Mouse (Mus musculus): ENCODE data around the gene Bpifa1.
"Not testable (repeated sequence)": the region's sequence is repeated elsewhere in the genome, so short reads cannot be mapped to it uniquely, and the experiment has no call there.

Gene Bpifa1

GRCm38 (mm10) chr2:154142580-154142979, at the start of gene Bpifa1:
Gene Bpifa1, plus strand, starts transcription at chr2:154142880.
- no peak for DNase-seq (ENCODE audit: low spot score)

DNA sequence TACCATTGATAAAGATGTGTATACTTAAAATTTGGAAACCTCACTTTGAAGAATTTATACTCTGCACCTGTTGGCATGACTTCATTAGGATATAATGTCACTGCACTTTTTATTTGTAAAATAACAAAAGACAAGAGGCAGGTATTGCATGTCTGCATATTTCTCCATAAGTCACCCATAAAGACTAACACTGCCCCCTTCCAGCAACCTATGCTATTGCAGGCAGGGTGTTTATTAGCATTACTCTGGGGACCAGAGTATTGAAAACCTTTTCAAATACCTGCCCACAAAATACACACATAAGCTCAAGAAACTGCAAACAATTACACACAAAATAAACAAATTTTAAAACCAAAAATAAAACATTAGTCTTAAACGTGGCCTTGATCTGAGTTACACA, 44.9 kb upstream of the Bpifa1 start:
- no peak for DNase-seq (ENCODE audit: low spot score)

GRCm38 (mm10) chr2:154117381-154117780, 25.3 kb upstream of the Bpifa1 start:
- DNase-seq (ENCODE audit: low spot score), result no peak

DNA sequence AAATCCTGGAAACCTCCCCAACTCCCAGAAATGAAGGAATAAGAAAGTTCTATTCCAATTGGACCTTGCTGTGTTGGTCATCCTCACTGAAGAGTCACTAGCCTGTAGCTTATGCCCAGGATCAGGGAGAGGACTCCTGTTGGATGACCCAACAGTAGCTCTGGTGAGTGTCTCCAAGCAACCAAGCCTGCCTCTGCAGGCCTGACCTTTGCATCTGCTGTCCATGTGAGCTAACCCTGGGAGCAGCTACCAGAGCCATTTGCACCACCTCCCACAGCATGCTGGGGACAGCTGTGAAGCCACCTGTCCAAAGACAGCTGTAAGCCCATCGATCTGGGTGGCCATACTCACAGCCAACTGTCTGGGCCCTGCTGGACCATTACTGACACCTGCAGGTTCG, 12.6 kb upstream of the Bpifa1 start, which contains the start of gene Bpifa3:
Bpifa3 (plus strand) TSS at position 217 of the 400 bp plus-strand sequence.
- DNase-seq (ENCODE audit: low spot score), result no peak

- DNase-seq (ENCODE audit: low spot score), result no peak
Observed at GRCm38 (mm10) chr2:154143735-154144134, 1.1 kb downstream of the Bpifa1 start.

DNA sequence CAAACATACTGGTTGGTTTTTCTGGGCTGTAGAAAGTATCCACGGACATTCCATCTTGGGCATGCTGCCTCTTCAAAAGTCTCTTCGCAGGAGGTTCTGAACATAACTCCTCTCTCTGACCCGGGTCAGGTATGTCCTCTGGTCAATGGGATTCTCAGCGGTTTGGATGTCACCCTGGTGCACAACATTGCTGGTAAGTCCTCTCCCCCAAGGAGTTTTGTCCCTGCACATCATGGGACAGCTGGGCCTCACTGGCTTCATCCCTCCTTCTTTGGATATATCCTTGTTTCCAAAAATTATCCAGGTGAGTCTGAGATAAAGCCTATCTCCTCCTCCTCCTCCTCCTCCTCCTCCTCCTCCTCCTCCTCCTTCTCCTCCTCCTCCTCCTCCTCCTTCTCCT, 4.8 kb downstream of the Bpifa1 start:
- DNase-seq (ENCODE audit: low spot score), result no peak

DNA sequence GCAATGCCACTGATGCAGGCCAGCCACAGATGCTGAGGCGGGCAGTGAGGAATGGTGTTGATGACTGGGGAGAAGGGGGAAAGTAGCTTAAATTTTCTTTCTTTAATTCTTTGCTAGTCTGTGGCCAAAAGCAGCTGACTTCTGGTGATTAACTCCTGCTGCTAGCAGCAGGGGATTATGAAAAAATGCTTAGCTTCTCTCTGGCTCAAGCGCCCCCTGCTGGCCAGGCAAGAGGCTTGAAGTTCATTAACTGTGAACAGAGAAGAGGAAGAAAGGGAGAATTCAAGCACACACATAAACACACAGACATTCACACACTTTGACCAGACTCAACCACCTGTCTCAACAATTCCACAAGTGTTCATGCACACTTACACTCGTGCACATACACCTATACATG, 15.8 kb downstream of the Bpifa1 start:
- DNase-seq (ENCODE audit: low spot score), result no peak

DNA sequence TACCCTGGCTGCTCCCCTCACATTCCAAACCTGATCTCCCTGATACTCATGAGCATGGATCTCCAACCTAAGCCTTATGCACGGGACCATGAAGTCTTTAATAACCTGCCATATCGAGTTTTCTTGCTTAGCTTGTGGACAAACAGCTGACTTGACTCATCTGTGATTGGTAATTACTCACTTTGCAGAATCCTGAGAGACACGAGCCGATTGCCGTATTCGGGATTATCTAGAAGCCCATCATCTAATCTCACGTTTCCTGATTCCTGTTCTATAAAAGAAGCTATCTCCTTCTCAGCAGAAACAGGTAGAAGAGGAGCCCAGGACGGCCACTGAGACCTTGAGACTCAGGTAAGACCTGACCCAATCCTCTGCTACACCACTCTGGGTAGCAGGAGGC, 19.6 kb downstream of the Bpifa1 start, which contains the start of gene Bpifa5:
Bpifa5 (plus strand) TSS at position 301 of the 400 bp plus-strand sequence.
- no peak for DNase-seq (ENCODE audit: low spot score)

GRCm38 (mm10) chr2:154163306-154163705, 20.6 kb downstream of the Bpifa1 start:
- DNase-seq (ENCODE audit: low spot score), result no peak

DNA sequence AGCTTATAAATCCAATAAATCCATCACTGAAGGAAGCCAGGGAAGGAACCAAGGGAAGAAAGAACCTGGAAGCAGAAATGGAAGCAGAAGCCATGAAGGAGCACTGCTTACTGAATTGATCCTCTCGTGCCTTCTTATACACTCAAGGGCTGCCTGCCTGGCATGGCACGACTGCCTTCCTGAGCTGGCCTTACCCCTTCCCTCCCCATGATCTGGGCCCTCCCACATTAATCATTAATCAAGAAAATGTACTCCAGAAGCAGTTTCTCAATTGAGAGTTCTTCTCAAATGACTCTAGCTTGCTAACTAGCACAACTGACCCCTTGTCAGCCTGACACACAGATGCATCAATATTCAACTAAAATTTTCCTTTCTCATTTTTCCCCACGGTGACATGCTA, 26.5 kb downstream of the Bpifa1 start:
- no peak for DNase-seq (ENCODE audit: low spot score)

- DNase-seq (ENCODE audit: low spot score), result no peak
Observed at GRCm38 (mm10) chr2:154171621-154172020, 28.9 kb downstream of the Bpifa1 start.

DNA sequence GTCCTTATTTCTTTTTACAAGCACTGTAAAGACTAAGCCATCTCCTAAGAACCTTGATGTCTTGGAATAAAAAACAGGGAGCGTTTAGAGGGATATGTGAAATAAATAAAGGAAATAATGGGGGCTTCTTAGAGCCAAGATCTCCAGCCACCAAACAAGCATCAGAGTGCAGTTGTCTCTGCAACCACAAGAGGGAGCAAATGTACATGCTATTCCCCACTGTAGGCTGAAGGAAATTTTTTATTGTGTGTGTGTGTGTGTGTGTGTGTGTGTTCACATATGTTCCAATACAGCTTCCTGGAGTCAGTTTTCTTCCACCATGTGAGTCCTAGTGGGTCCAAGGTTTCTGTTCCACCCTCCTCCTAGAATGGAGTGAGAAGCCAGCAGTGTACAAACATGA, 30.6 kb downstream of the Bpifa1 start:
- no peak for DNase-seq (ENCODE audit: low spot score)

GRCm38 (mm10) chr2:154181900-154182299, 39.2 kb downstream of the Bpifa1 start:
- not testable (repeated sequence) for DNase-seq (ENCODE audit: low spot score)

DNA sequence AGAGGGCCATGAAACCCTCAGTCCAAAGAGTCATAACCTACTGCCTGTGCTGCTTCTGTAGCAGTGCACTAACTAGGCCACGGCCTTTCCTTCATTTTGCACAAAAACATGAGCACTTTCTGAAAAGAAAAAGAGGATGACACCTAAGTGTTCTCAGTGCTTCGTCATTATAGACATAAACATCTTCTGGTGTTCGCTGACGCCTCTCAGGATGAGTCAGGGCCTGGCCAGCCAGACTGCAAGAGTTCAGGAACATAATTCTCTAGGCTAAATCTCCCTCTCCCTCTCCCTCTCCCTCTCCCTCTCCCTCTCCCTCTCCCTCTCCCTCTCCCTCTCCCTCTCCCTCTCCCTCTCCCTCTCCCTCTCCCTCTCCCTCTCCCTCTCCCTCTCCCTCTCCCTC, 40.4 kb downstream of the Bpifa1 start:
- DNase-seq (ENCODE audit: low spot score), result not testable (repeated sequence)

DNA sequence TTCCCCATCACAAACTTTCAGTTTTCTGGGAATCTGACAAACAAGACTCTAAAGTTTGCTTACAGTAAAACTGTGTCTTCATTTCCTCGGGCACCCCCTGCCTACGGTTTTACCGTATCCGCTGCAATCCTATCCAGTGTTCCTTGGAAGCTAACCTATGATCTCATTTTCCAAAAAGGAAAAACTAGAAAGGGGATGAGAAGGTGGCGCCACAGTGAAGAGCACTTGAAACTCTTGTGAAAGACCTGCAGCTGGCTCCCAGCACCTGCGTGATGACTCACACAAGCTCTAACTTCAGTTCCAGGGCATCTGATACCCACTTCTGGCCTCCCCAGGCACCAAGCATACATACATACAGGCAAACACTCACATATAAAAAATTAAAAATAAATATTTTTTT, 42.6 kb downstream of the Bpifa1 start:
- DNase-seq (ENCODE audit: low spot score), result no peak

GRCm38 (mm10) chr2:154185748-154186147, 43.1 kb downstream of the Bpifa1 start:
- no peak for DNase-seq (ENCODE audit: low spot score)

- DNase-seq (ENCODE audit: low spot score), result no peak
Observed at GRCm38 (mm10) chr2:154187468-154187867, 44.8 kb downstream of the Bpifa1 start.

GRCm38 (mm10) chr2:154189877-154190434, 47.3 kb downstream of the Bpifa1 start:
- DNase-seq (ENCODE audit: low spot score), result no peak

DNA sequence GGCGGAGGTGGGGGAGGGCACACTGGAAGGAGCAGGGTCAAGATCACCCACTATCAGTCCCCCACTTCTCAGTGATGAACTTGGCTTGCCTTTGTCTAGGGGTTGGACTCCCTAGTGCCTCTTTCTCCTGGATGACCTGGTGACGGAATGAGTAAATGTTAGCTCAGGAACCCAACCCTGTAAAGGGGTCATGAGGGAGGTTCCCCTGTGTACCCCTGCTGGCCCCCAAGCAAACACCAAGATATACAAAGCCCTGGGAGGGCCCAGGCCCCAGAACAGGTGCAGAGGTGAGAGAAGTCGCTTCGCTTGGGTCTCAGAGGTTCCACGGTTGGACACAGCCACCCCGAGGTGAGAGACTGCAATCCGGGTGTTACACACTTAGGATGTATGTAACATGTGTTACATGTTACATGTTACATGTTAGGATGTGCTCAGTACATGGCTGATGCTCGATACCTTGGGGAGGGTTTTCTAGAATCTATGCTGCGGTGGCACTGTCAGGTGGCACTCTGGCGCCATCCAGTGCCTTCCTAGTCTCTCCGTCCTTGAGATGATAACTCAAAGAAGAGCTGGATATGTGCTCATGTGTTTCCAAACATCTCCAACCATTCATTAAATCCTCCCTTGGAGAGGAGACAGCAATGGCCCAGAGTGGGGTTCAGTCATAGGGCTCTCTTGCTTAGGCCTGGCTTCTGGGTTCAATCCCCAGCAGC, 48.0 kb downstream of the Bpifa1 start, which contains the start of gene Bpifb1:
Bpifb1 (plus strand) TSS at position 273 of the 713 bp plus-strand sequence.
- no peak for DNase-seq (ENCODE audit: low spot score)

DNA sequence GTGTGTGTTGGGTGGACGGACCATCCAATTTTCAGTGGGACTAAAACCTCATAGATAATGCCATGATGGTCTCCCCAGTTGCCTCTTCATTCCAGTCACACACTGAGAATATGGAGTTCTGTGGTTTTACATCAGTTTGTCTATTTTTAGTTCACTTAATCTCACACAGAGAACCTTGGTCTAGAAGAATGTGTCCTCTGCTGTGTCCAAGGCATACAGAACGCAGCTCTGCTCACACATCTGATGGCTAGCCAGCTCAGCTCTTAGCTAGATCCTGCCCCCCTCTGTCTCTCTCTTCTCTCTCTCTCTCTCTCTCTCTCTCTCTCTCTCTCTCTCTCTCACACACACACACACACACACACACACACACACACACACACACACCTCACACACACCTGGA, 49.5 kb downstream of the Bpifa1 start:
- no peak for DNase-seq (ENCODE audit: low spot score)

- DNase-seq (ENCODE audit: low spot score), result no peak
Observed at GRCm38 (mm10) chr2:154193071-154193470, 50.4 kb downstream of the Bpifa1 start.

- DNase-seq (ENCODE audit: low spot score), result no peak
Observed at GRCm38 (mm10) chr2:154193994-154194504, 51.4 kb downstream of the Bpifa1 start.

GRCm38 (mm10) chr2:154197036-154197435, 54.4 kb downstream of the Bpifa1 start:
- DNase-seq (ENCODE audit: low spot score), result no peak
